Mouse (Mus musculus): ENCODE results near the gene Gabra4. TPM values are rescaled to one million over a fixed set of nuclear protein-coding genes. Genes with fewer than 3 reads are reported as not detected.
A peak's percentile ranks its signal among the peaks of the same experiment; 100 is the strongest.

Gene Gabra4
- polyA plus RNA-seq (2015; fragmentation: Nextera tagmentation; extraction: Ambion mirVana) = 19.5 and 19.7 TPM in 2 replicates

DNA sequence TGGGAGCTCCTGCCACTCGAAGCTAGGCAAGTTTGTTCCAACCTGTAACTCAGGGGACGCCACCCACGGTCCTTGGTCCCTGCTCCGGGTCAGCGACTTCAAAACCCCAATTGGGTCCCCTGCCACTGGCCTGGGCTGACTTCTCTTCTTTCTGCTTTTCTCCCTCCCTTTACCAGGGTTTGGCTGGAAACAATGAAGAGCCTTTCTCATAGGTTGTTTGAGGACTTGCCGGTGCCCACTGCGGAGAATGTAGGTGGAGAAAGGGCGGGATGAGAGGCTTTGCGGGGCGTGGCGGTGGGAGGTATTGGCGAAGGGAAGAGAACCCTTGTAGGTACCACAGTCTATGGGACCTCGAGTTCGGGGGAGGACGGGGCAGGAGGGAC is at the start of gene Gabra4:
TSS of gene Gabra4 (minus strand) at position 194 of the 383 bp plus-strand sequence.
- Histone ChIP-seq H3K27me3 (0 out of 2 replicates have a peak, but pooled peaks cover 6% of the 10 kb centered on the region), H3K4me1 (replicated peaks) (peaks cover 17% of the 10 kb centered on the region), H3K9ac (peak within 1 kb of the TSS; percentile 61), H3K9me3 (no peaks in the 10 kb centered on the region), H3K36me3 (no peaks in the 10 kb centered on the region), H3K27ac (replicated peaks) (peak within 1 kb of the TSS; percentile 26; the same call in 1 of the 2 replicates), H3K4me2 (peak within 1 kb of the TSS; percentile 89), H3K4me3 (peak within 1 kb of the TSS; percentile 74)
- WGBS = under 1% methylated on average over 15 of the region's 15 CpGs
- ATAC-seq (ENCODE audit: low FRiP score, low read depth) = peak; percentile 76

DNA sequence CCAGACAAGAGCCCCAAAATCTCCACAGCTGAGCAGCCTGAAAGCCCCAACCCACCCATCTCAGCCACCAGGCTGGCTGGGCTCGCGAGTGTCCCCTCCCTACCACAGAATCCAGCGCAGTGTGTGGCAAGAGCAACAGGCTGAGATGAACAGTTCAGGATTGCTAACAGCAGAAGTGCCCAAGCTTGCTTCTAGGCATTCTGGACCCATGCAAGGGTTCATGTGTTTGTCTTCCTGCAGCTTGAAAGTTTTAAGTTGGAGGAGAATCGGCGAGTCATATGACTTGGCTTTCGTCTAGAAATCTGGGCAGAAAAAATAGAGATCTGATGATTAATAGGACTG is 43.1 kb upstream of the Gabra4 start:
- H3K9me3 ChIP-seq = no peaks in the 10 kb centered on the region
- no peaks in the 10 kb centered on the region for H3K36me3 ChIP-seq
- H3K4me2 ChIP-seq = peak overlapping the region; percentile 91
- H3K27ac ChIP-seq (replicated peaks) = peak overlapping the region; percentile 71
- peak; percentile 62; the same call in 1 of the 2 replicates for ATAC-seq (ENCODE audit: low FRiP score, low read depth)
- peaks cover 12% of the 10 kb centered on the region; the same call in 1 of the 2 replicates for H3K4me1 ChIP-seq (replicated peaks)
- H3K9ac ChIP-seq = peak overlapping the region; percentile 66
- 1% methylated on average over 6 of the region's 6 CpGs for WGBS
- peak overlapping the region; percentile 62 for H3K4me3 ChIP-seq
- H3K27me3 ChIP-seq = no peaks in the 10 kb centered on the region

DNA sequence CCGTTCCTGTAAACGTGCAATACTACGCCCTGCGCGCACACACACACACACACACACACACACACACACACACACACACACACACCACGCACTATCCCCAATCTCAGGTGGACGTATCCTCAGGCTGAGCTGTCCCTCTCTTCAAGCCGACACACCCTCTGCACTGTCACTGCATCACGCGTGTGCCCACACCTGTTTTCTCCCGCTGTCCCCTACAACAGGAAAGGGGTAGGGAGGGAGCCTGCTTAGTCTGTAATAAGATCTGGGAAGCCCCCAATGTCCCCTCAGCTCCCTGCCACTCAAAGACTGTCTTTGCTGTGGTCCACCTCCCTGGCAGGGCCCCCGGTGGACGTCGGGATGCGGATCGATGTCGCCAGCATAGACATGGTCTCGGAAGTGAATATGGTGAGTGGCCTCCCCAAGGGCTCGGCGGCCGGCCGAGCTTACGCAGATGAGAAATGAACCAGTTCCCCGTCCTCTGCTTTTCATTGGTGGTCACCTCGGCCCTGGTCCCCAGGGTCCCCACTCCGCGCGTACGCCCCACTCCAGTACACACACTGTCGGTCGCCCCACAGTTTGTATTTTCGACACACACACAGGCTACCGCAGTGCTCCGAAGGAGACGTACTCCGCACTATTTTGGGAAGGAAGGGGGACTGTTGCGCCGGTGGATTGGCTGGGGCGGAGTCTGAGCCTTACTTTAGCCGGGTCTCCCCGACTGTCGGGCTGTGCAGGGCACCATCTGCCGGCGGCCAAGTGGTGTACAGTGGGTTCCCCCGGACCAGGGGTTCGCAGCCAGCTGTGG is 42.6 kb upstream of the Gabra4 start:
- Histone ChIP-seq H3K9ac (peak overlapping the region; percentile 66), H3K36me3 (no peaks in the 10 kb centered on the region), H3K27ac (replicated peaks) (peak overlapping the region; percentile 71), H3K4me3 (peak overlapping the region; percentile 62), H3K4me2 (peak overlapping the region; percentile 91), H3K9me3 (no peaks in the 10 kb centered on the region), H3K4me1 (replicated peaks) (peaks cover 12% of the 10 kb centered on the region; the same call in 1 of the 2 replicates), H3K27me3 (no peaks in the 10 kb centered on the region)
- ATAC-seq (ENCODE audit: low FRiP score, low read depth) = peak; percentile 93
- under 1% methylated on average over 46 of the region's 46 CpGs for WGBS

- Histone ChIP-seq H3K27ac (replicated peaks) (peak overlapping the region; percentile 71), H3K4me2 (peak overlapping the region; percentile 91), H3K4me3 (peak overlapping the region; percentile 62), H3K9ac (peak overlapping the region; percentile 66), H3K4me1 (replicated peaks) (peaks cover 12% of the 10 kb centered on the region; the same call in 1 of the 2 replicates), H3K27me3 (no peaks in the 10 kb centered on the region), H3K36me3 (no peaks in the 10 kb centered on the region), H3K9me3 (no peaks in the 10 kb centered on the region)
- ATAC-seq (ENCODE audit: low FRiP score, low read depth) = no peak
- WGBS = under 1% methylated on average over 19 of the region's 19 CpGs
These were observed 41.8 kb upstream of the Gabra4 start for GRCm38 (mm10) chr5:71699696-71700467.

- Histone ChIP-seq H3K4me1 (replicated peaks) (no peaks in the 10 kb centered on the region), H3K27me3 (no peaks in the 10 kb centered on the region), H3K4me3 (no peak overlapping the region), H3K4me2 (no peak overlapping the region), H3K9ac (no peak overlapping the region), H3K27ac (replicated peaks) (no peak overlapping the region), H3K36me3 (no peaks in the 10 kb centered on the region), H3K9me3 (no peaks in the 10 kb centered on the region)
- no peak for ATAC-seq (ENCODE audit: low FRiP score, low read depth)
- 38% methylated on average over 4 of the region's 4 CpGs for WGBS
These were observed 7.5 kb upstream of the Gabra4 start for GRCm38 (mm10) chr5:71665593-71665992.

- H3K4me1 ChIP-seq (replicated peaks) = peaks cover 17% of the 10 kb centered on the region
- H3K27me3 ChIP-seq = 0 out of 2 replicates have a peak, but pooled peaks cover 6% of the 10 kb centered on the region
- under 1% methylated on average over 43 of the region's 49 CpGs for WGBS
- H3K9ac ChIP-seq = peak within 1 kb of the TSS; percentile 61
- H3K4me3 ChIP-seq = peak within 1 kb of the TSS; percentile 74
- no peaks in the 10 kb centered on the region for H3K9me3 ChIP-seq
- peak within 1 kb of the TSS; percentile 26; the same call in 1 of the 2 replicates for H3K27ac ChIP-seq (replicated peaks)
- peak within 1 kb of the TSS; percentile 89 for H3K4me2 ChIP-seq
- H3K36me3 ChIP-seq = no peaks in the 10 kb centered on the region
- peak; percentile 95 for ATAC-seq (ENCODE audit: low FRiP score, low read depth)
These were observed 510 bp downstream of the Gabra4 start, which contains the start of gene Gabrb1 for GRCm38 (mm10) chr5:71657482-71658114. Gabrb1 (plus strand) TSS chr5:71658113.

DNA sequence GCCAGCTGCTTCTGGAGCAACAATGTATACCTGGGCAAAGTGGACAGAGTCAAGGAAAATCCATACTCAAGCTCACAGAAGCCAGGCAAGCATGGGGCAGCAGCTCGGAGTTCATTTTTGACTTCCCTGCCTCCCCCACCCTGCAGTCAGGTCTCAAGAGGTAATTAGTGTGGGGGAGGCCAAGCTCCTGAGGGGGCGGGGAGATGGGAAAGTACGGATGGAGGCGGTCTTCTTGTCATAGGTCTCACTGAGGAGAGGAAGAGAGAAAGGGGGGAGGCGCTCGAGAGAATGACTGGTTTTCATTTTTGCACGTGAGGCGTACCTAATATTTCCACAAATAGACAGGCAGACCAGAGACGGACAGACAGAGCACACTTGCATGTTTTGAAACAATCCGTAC is 1.3 kb downstream of the Gabra4 start:
- Histone ChIP-seq H3K27me3 (0 out of 2 replicates have a peak, but pooled peaks cover 6% of the 10 kb centered on the region), H3K27ac (replicated peaks) (no peak overlapping the region), H3K4me3 (peak overlapping the region; percentile 74), H3K9me3 (no peaks in the 10 kb centered on the region), H3K4me1 (replicated peaks) (peaks cover 17% of the 10 kb centered on the region), H3K9ac (peak overlapping the region; percentile 61; the same call in 1 of the 2 replicates), H3K36me3 (no peaks in the 10 kb centered on the region), H3K4me2 (peak overlapping the region; percentile 89)
- WGBS = 9% methylated on average over 9 of the region's 10 CpGs
- ATAC-seq (ENCODE audit: low FRiP score, low read depth) = no peak

GRCm38 (mm10) chr5:71654056-71654455 is 4.1 kb downstream of the Gabra4 start:
- no peaks in the 10 kb centered on the region for H3K36me3 ChIP-seq
- peaks cover 17% of the 10 kb centered on the region for H3K4me1 ChIP-seq (replicated peaks)
- H3K4me2 ChIP-seq = no peak overlapping the region
- H3K4me3 ChIP-seq = no peak overlapping the region
- H3K9ac ChIP-seq = no peak overlapping the region
- H3K27me3 ChIP-seq = 0 out of 2 replicates have a peak, but pooled peaks cover 3% of the 10 kb centered on the region
- no peak overlapping the region for H3K27ac ChIP-seq (replicated peaks)
- 90% methylated on average over 5 of the region's 5 CpGs for WGBS
- no peak for ATAC-seq (ENCODE audit: low FRiP score, low read depth)
- H3K9me3 ChIP-seq = no peaks in the 10 kb centered on the region

DNA sequence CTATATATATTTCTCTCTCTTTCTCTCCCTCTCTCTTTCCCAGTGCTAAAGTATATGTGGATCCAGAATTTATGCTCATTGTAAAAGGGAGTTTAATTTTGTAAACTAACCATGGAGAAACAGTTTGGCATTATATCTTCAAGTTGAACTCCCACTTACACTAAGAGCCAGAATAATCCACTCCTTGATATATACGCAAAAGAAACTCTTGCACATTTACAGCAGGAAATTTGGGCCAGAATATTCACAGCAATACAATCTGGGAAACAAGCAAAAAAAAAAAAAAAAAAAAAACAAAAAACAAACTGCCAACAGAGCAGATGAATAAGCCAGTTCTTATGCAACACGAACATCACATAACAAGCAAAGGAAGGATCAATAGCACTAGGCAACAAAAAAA is 10.0 kb downstream of the Gabra4 start:
- 71% methylated on average over 2 of the region's 2 CpGs for WGBS
- Histone ChIP-seq H3K4me1 (replicated peaks) (no peaks in the 10 kb centered on the region), H3K9ac (no peak overlapping the region), H3K9me3 (no peaks in the 10 kb centered on the region), H3K27ac (replicated peaks) (no peak overlapping the region), H3K4me2 (no peak overlapping the region), H3K4me3 (no peak overlapping the region), H3K36me3 (no peaks in the 10 kb centered on the region), H3K27me3 (no peaks in the 10 kb centered on the region)
- ATAC-seq (ENCODE audit: low FRiP score, low read depth) = no peak

GRCm38 (mm10) chr5:71639804-71640203 is 18.3 kb downstream of the Gabra4 start:
- H3K9me3 ChIP-seq = no peaks in the 10 kb centered on the region
- no peak overlapping the region for H3K9ac ChIP-seq
- no peaks in the 10 kb centered on the region for H3K27me3 ChIP-seq
- H3K4me2 ChIP-seq = no peak overlapping the region
- H3K4me3 ChIP-seq = no peak overlapping the region
- H3K36me3 ChIP-seq = no peaks in the 10 kb centered on the region
- ATAC-seq (ENCODE audit: low FRiP score, low read depth) = no peak
- 87% methylated on average over 10 of the region's 10 CpGs for WGBS
- no peak overlapping the region for H3K27ac ChIP-seq (replicated peaks)
- H3K4me1 ChIP-seq (replicated peaks) = no peaks in the 10 kb centered on the region

DNA sequence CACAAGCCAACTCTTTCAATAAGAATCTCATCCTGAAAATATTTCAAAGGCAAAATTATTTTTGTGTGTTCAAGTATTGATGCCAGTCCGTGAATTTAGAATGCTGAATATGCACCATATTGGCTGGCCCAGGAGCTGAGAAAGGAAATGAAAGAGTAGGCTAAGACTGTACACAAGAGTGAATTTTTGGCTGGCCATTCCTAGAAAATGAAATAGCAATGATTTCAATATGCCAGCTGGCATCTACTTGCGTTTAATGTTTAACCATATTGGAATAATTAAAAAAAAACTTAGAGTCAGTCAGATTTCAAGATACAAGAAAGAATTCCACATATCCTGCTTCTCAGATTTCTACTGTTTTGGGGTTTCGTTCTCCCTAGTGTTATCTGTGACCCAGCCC is 30.3 kb downstream of the Gabra4 start:
- no peak overlapping the region for H3K4me2 ChIP-seq
- H3K27ac ChIP-seq (replicated peaks) = no peak overlapping the region
- no peaks in the 10 kb centered on the region for H3K4me1 ChIP-seq (replicated peaks)
- WGBS = 94% methylated on average over 3 of the region's 3 CpGs
- no peaks in the 10 kb centered on the region for H3K36me3 ChIP-seq
- no peak overlapping the region for H3K4me3 ChIP-seq
- no peak for ATAC-seq (ENCODE audit: low FRiP score, low read depth)
- no peak overlapping the region for H3K9ac ChIP-seq
- no peaks in the 10 kb centered on the region for H3K9me3 ChIP-seq
- no peaks in the 10 kb centered on the region for H3K27me3 ChIP-seq

Data from hindbrain, embryonic 15.5 days (tissue).